Mouse (Mus musculus) cerebellum, adult 11 months (tissue): ENCODE measurements around the gene Rec114.

Experiments used
- DNase-seq: peaks from one replicate; pipeline ENCODE4 v3.0.0; 2022

Gene Rec114

DNA sequence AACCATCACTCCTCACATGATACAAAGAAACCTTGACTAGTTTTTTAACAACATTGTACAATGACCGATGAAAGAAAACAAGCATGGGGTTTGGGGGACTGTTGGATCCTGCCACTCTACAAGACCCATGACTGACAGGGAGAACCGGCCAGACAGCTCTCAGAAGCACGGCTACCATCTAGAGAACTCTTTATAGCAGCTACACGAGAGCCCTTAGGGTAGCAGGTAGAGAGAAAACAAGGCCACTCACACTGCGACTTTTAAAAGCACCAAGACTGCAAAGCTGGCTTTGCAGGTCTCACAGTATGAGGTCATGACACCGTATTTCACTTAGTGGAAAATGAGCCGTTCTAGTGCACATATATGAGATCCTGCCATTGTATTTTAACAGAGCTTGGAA is 33.1 kb downstream of the Rec114 start:
- DNase-seq, result no peak

DNA sequence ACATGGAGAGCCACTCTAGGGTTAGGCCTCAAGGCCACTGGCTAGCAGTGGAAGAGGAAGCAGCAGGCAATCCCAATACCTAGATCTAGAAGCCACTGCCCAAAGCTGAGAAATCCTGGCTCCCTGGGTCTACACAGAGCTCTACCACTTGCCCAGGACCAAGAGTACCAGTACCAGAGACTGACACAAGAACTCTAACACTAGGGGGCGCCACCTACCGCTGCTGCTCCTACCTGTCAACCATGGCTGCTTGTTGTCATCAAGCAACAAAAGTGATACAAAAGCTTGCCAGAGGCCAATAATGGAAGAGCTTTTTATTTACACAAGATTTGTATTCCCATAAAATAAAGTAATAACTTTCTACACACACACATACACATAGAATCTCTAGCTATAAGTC is 33.8 kb downstream of the Rec114 start:
- DNase-seq, result peak; percentile 42

GRCm38 (mm10) chr9:58707796-58708195 is 36.0 kb downstream of the Rec114 start:
- DNase-seq, result no peak

- no peak for DNase-seq
Measured at GRCm38 (mm10) chr9:58706024-58706423, 37.7 kb downstream of the Rec114 start.

DNA sequence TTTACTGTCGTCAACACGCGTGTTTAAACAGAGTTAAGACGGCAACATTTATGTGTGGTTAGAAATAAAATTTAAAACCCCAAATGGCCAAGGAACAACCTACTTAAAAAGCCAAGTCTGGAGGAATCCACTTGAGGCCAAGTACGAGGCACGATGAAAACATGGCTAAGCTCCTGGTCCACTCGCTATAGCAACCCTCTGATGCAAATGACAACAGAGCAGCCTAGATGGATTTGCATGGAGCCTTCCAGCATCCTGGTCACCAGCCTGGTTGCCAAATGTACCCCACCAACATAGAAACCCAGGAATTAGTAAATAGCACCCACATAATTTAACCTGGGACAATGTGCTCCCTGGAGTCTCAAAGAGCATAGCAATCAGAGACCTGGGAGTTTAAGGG is 40.0 kb downstream of the Rec114 start:
- no peak for DNase-seq

DNA sequence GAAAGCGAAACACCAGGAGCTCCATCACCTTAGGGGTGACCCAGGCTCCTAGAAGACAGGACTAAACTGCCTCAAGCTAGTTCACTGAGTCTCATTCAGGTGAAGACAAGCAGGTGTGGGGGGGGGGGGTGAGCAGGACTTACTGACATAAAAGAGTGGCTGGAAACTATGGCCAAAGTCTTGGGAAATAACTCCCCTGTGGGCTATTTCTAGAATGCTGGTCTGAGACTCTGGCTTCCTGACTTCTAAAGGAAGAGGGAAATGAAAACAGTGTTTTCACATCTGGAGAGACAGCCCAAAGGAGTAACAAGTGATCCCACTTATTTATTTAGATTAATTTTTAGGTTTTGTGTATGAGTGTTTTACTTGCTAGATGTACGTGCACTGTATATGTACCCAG is 42.0 kb downstream of the Rec114 start:
- DNase-seq, result no peak

GRCm38 (mm10) chr9:58698486-58698885 is 45.3 kb downstream of the Rec114 start:
- no peak for DNase-seq

- no peak for DNase-seq
Measured at GRCm38 (mm10) chr9:58691471-58691870, 52.3 kb downstream of the Rec114 start.

GRCm38 (mm10) chr9:58690701-58691100 is 53.1 kb downstream of the Rec114 start:
- no peak for DNase-seq

GRCm38 (mm10) chr9:58688076-58688475 is 55.7 kb downstream of the Rec114 start:
- no peak for DNase-seq

- no peak for DNase-seq
Measured at GRCm38 (mm10) chr9:58685290-58685689, 58.5 kb downstream of the Rec114 start.

DNA sequence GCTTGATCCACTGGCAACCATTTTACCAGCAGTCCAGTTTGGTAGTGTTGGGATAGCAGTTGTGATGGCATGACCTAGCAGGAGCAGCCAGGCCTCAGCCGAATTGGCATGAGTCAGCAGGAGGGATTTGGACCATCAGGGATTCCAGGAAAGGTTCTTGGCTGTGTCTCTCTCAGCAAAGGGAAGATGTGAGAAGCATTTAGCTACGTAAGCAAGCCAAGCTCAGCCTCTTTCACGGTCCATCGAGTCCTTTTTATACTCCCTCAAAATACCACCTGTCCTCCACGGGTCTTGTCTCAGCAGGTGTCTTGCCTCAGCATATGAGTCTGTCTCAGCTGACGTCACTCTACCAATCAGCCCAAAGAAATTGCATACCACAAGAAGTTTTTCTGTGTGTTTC is 60.4 kb downstream of the Rec114 start:
- DNase-seq, result no peak

GRCm38 (mm10) chr9:58682106-58682505 is 61.7 kb downstream of the Rec114 start:
- no peak for DNase-seq

DNA sequence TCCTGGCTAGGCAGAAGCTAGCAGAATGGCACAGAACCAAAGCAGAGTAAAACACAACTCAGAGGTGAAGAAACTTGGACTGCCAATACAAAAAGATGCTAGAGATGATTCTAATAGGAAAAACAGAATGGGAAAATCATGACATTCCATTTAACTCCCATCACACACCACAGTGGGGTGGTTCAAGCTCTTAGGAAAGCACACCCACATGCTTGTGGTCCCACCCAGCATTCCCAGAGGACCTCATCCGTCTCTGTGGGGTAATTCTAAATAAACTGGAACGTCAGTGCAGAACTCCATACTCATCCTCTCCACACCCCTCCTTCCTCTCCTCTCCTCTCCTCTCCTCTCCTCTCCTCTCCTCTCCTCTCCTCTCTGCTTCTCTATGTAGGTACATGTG is 62.4 kb downstream of the Rec114 start:
- no peak for DNase-seq

- no peak for DNase-seq
Measured at GRCm38 (mm10) chr9:58675371-58675770, 68.4 kb downstream of the Rec114 start.

DNA sequence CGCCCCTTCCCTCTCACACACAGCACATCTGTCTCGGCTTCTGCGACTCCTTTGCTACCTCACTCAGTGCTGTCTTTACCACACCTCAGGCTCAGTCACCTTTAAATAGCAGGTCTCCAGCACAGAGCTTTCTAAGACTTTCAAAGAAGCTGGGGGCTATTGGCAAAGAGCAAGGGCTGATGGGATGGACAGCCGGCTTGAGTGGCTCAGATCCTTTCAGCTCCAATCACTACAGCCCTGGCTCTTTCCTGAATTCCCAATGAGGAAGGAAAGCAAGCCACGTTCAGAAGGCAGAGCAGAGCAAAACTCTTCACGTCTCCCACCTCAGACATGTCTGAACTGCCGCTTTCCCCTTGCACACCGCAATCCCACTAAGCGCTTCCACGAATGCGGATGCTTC is 69.0 kb downstream of the Rec114 start:
- no peak for DNase-seq

DNA sequence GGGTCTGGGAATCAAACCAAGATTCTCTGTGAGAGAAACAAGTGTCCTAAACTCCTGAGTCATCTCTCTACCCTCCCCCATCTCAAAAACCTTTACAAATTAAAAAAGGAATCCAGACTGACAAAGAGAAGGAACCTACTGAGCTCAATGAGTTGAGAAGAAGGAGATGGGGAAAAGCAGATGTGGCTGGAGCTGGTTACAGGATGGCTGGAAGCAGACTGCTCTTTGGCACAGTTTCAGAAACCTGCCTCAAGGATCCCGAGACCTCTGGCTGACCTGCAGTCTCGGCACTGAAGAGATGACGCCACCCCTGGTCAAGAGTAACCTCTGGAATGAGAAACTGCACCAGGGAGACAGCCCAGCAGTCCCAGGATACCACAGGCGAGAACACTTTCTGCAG is 71.3 kb downstream of the Rec114 start:
- DNase-seq, result no peak

- DNase-seq, result no peak
Measured at GRCm38 (mm10) chr9:58669819-58670218, 73.9 kb downstream of the Rec114 start.

- DNase-seq, result no peak
Measured at GRCm38 (mm10) chr9:58669071-58669470, 74.7 kb downstream of the Rec114 start.

DNA sequence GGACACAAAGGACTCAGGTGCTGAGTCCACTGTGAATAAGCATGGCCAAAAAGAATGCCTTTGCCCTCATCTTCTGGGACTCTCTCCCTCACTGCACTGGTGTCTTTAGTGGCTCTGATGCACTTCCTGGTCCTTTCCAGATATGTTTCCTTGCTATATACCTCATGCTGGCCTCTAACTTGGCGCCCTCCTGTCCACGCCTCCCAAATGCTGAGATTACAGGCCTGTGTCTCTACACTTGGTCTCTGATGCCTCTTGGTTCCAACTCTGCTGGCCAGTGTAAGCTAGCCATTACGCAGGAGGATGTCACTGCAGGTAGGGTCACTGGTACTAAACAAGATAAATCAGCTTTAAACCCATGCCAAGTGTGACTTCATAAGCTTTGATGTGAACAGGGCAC is 75.6 kb downstream of the Rec114 start:
- no peak for DNase-seq

- DNase-seq, result no peak
Measured at GRCm38 (mm10) chr9:58667244-58667643, 76.5 kb downstream of the Rec114 start.

DNA sequence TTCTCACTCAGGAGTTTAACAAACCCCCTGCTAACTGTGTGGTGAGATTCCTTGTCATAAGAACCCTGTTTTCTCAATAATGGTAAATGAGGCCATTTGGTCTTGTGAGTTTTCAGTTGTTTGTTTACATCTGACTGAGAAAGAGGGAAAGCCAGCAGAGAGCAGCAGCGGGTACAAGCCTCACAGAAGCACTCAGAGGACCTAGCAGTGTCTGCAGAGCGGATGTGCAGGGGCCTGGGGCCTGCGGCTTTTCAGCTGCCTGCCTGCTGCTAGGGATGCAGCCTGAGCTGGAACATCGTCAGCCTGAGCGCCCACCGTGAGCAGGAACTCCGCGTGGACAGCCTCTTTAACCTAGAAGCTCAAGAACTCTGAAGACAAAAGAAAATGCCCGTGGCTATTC is 77.6 kb downstream of the Rec114 start:
- DNase-seq, result no peak

- no peak for DNase-seq
Measured at GRCm38 (mm10) chr9:58665492-58665891, 78.3 kb downstream of the Rec114 start.

GRCm38 (mm10) chr9:58662791-58663190 is 81.0 kb downstream of the Rec114 start:
- DNase-seq, result no peak

GRCm38 (mm10) chr9:58662007-58662406 is 81.8 kb downstream of the Rec114 start:
- DNase-seq, result no peak

DNA sequence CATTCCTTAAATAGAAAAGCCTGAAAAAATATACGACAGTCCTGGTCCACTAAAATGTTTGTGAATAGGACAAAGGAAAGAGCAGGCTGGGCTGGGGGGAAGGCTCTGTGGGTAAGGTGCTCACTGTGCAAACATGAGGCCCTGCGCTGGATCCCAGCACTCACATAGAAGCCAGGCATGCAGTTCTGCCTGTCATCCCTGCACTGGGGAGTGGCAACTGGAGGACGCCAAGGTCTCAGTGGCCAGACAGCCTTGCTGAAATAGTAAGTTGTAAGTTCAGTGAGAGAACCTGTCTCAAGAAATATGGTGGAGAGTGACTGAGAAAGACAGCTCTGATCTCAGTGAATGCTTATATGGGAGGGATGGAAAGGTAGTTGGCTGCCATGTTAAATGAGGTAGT is 83.1 kb downstream of the Rec114 start:
- DNase-seq, result no peak
